Mouse (Mus musculus): ENCODE measurements at regions not wholly inside any gene's neighbourhood (a gene's known extent, or its start where the extent isn't known, plus 50 kb on each side); places are given as distances from the start of the nearest gene placed in this dataset.
A peak's percentile ranks its signal among the peaks of the same experiment; 100 is the strongest.
"Not testable (repeated sequence)": the region's sequence is repeated elsewhere in the genome, so short reads cannot be mapped to it uniquely, and the experiment has no call there.

DNA sequence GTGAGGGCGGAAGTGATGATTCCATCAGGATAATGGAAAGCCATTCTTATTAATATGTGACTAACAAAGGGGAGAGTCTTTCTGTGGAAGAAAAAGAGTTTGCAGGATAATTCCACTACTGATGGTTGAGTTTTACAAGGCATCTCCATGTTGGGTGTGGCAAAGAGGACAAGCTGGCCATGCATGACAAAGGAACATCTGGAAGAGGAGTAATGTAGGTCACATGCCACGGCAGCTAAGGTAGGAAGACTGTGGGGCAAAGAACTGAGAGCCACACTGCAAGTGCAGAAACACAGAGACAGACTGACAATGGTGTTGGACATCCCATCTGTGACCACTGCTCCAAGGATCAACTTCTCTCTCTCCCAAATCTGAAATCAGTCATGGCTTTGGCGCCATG lies 196.4 kb upstream of the Gdi2 start:
- no peak for DNase-seq

DNA sequence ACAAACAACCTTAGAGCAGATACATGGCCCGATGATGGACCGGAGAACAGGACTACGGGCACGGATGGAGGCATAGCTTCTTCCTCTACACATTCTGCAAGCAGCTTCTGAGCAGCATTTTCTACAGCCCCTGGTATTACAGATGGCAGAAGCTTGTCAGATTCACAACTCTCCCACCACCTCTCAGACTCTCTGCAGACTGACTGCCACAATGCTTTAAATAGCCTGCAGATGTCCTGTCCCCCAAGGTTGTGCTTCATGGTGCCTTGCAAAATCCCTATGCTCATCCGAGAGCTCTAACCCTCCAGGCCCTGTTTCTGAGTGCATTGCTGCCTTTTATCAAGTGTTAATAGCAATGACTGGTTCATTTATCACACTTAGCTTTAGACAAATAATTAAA lies 194.3 kb upstream of the Gdi2 start:
- DNase-seq, result no peak

- not testable (repeated sequence) for DNase-seq
Observed at GRCm38 (mm10) chr13:3354912-3355311, 183.0 kb upstream of the Gdi2 start.

DNA sequence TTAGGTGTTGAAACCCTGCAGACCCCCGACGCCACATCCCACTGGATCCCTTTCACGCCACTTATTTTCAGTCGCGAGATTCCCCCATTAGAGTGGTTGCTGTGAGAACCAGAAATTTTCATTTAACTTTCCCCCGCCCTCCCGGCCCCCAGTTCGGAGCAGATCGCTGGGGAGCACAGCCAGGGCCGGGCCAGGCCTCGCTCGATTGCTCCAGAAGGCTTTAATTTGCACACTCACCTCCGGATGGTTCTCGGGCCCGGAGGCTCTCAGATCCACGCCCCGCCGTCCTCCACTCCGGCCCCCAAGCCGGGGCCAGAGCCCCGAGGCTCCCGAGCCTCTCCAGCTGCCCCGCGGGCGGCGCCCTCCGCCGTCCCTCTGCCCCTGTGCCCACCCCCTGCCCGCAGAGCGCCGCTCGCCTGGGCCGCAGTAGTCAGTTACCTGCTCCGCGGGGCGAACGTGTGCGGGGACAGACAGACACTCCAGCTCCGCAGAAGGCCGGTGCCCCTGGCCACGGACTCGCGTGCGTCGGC lies 179.7 kb upstream of the Gdi2 start:
- DNase-seq, result peak; percentile 7

DNA sequence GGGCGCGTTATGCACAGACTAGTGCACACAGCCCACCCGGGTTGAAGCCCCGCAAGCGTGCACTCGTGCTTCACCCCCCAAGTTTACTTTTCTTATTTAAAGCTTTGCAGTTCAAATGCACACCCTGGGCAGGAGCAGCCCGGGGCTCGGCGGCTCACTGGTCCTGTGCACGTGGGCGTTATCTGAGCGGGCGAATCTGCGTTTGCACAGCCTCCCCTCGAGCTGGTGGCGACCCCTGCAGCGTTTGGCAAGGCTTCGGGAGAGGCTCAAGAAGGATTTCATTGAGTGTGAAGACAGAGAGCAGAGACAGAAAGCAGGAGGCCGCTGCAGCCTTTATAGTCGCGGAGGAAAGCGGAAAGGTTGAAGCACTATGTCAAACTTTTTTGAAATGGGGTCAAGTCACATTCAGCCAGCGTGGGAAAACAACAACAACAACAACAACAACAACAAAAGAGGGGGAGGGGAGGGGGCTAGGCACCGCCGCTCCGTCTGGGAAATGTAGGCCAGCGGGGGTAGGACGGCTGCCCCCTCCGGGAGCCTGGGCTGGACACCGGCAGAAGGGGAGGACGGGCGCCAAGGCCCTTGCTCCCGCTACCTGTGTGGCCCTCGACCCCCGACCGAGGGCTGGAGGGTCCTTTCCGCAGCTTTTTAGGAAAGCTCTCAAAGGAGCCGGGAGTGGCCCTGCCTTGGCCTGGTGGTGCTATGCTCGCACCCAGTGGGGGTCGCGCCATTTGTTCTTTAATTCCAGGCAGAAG lies 178.7 kb upstream of the Gdi2 start:
- DNase-seq, result peak; percentile 19

- DNase-seq, result peak; percentile 53
Observed at GRCm38 (mm10) chr13:3359751-3360260, 178.1 kb upstream of the Gdi2 start.

- peak; percentile 56 for DNase-seq
Observed at GRCm38 (mm10) chr13:3360503-3361490, 177.1 kb upstream of the Gdi2 start.

- no peak for DNase-seq
Observed at GRCm38 (mm10) chr13:3372701-3373100, 165.2 kb upstream of the Gdi2 start.

DNA sequence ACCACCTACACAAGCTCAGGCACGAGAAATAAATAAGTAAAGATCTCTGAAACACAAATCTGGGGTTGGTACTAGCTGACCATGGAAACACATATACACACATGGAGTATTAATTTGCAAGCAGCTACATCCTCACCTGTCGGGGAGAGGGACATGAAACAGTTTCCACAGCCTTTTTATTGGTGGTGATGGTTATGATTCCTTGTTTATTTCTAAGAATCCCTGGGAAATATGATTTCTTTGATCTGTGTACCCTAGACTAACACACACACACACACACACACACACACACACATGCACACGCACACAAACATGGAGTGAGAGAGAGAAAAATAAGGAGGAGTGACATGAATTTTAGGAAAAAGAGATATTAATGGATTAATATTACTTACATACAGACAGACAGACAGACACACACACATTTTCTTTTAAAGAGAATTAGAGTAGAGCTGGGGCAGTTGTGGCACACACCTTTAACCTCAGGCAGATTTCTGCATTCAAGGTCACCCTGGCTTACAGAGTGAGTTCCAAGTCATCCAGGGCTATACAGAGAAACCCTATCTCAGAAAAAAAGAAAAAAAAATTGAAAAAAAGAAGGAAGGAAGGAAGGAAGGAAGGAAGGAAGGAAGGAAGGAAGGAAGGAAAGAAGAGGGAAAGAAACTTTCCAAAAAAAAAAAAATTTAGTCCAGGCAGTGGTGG lies 164.2 kb upstream of the Gdi2 start:
- not testable (repeated sequence) for DNase-seq

DNA sequence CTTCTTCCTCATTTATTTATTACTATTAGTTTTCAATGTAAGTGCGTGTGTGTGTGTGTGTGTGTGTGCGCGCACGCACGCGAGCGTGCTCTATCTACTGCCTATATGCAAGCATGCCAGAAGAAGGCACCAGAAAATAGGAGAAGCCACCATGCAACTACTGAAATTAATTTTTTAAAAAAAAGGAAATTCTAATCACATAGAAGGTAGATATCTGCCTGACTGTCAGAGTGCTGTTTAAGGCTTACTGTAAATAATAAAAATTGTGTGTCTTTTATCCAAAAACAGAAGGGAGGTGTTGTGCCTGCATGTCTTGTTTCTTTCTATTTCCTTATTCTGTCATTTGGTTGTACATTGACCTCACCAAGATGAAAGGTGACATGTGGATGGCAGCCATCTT lies 163.1 kb upstream of the Gdi2 start:
- DNase-seq, result no peak

GRCm38 (mm10) chr13:3377801-3378200 lies 160.1 kb upstream of the Gdi2 start:
- not testable (repeated sequence) for DNase-seq

DNA sequence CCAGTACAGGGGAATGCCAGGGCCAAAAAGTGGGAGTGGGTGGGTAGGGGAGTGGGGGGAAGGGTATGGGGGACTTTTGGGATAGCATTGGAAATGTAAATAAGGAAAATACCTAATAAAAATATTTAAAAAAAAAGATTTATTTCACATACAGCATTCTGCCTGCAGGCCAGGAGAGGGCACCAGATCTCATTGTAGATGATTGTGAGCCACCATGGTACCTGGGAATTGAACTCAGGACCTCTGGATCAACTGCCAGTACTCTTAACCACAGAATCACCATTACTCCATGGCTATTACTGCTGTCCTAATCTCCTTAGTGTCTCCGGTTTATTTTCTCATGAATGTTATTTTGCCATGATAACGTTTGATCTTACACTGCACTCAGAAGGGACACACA lies 132.1 kb upstream of the Gdi2 start:
- not testable (repeated sequence) for DNase-seq

DNA sequence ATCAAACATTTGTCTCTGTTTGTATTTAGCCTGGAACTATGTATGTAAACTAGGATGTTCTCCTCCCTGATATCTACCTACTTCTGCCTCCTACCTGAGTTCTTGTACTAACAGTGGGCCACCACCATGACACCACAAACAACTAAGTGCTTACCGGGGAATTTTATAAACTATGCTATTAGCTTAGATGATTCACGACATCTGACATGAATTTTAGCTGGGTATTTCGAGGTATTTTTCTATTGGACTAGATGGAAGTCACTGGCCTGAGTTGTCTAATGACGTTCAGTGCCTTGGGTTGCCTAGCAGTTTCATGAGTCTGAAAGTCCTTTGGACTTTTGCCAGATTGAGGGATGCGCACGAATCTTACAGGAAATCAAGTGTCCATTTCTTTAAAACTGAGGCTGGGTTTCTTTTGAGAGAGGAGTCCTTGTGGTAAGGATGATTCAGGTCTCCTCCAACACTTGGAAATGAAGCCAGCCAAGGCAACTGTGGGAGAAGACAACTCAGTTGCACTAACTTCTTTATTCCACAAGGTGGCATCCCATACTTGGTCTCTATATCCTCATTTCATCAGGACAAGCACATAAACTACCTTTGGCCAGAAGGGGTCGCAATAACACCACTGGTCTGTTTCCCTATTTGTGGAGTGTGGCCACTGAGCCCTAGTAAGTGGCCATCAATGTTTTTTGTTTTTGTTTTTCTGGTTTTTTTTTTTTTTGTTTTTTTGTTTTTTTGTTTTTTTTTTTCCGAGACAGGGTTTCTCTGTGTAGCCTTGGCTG lies 131.4 kb upstream of the Gdi2 start:
- peak; percentile 81 for DNase-seq

- not testable (repeated sequence) for DNase-seq
Observed at GRCm38 (mm10) chr13:3410281-3410680, 127.6 kb upstream of the Gdi2 start.

DNA sequence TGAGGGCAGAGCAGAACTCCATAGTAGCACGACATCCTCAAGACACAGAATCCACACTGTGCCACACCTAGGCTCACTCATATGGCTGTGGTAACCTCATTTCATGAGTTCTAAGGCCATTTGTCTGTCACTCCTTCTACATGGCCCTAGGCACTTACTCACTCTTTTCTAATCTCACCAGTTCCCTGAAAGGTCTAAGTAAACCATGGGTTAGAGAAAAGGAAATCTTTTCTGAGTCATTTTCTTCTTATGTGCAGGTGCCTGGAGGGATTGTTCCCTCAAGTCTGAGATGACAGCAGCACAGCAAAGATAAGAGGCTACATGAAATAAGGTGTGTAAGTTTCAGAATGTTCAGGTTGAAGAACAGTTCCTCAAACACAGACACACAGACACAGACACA lies 120.8 kb upstream of the Gdi2 start:
- no peak for DNase-seq

DNA sequence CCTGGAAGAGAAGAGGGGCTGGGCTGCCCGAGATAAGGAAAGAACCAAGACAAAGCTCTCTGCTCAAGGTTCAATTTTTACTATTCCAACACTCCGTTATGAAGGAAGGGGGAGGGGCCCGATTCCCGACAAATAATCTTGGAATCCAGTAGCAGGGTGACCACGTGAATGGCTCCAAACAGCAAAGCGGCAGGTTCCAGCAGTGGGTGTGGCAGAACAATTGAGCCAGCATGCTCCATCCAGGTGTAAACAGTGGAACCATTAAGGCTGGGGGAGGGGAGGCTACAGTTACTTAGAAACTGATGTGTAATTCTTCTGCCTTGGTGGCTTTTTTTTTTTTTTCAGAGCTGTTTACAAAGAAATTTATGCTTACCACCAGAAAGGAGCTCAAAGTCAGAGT lies 82.5 kb upstream of the Gdi2 start:
- not testable (repeated sequence) for DNase-seq

- DNase-seq, result no peak
Observed at GRCm38 (mm10) chr13:3476884-3477283, 61.0 kb upstream of the Gdi2 start.

- DNase-seq, result peak; percentile 31
Observed at GRCm38 (mm10) chr13:3477997-3478728, 59.7 kb upstream of the Gdi2 start.

Data from kidney, adult 11 months (tissue).